Mouse (Mus musculus) CH12F3 (cell line): Measurements from ENCODE around the gene Enah.

Experiments
- in situ Hi-C: fragments of 300-500 bp; cut with MboI; formaldehyde crosslinking; loops from 2 replicates; pipeline ENCODE4 v1.14.3; 2020; ENCODE audit warnings: low sequenced_read_pairs

Enah gene

GRCm38 (mm10) chr1:182028231-182029210 lies 8.7 kb upstream of the Enah start:
- in situ Hi-C loops = no loop called here

- in situ Hi-C loops = no loop called here
Observed at GRCm38 (mm10) chr1:182027426-182027979, 7.7 kb upstream of the Enah start.

- in situ Hi-C loops = no loop called here
Observed at GRCm38 (mm10) chr1:182026821-182027220, 7.0 kb upstream of the Enah start.

- in situ Hi-C loops = no loop called here
Observed at GRCm38 (mm10) chr1:182026120-182026519, 6.3 kb upstream of the Enah start.

GRCm38 (mm10) chr1:182021691-182022299 lies 2.0 kb upstream of the Enah start:
- in situ Hi-C loops = no loop called here

GRCm38 (mm10) chr1:182020831-182021460 lies 1.2 kb upstream of the Enah start:
- in situ Hi-C loops = no loop called here

- in situ Hi-C loops = no loop called here
Observed at GRCm38 (mm10) chr1:182019266-182019925, 394 bp downstream of the Enah start.

- in situ Hi-C loops = no loop called here
Observed at GRCm38 (mm10) chr1:182018397-182019265, 1.2 kb downstream of the Enah start.

- in situ Hi-C loops = no loop called here
Observed at GRCm38 (mm10) chr1:182005831-182006230, 14.0 kb downstream of the Enah start.

- in situ Hi-C loops = no loop called here
Observed at GRCm38 (mm10) chr1:181998673-181999072, 21.1 kb downstream of the Enah start.

- in situ Hi-C loops = no loop called here
Observed at GRCm38 (mm10) chr1:181997791-181998190, 22.0 kb downstream of the Enah start.

- in situ Hi-C loops = no loop called here
Observed at GRCm38 (mm10) chr1:181993597-181993996, 26.2 kb downstream of the Enah start.

- in situ Hi-C loops = no loop called here
Observed at GRCm38 (mm10) chr1:181988367-181988766, 31.4 kb downstream of the Enah start.

- in situ Hi-C loops = no loop called here
Observed at GRCm38 (mm10) chr1:181987226-181987625, 32.6 kb downstream of the Enah start.

GRCm38 (mm10) chr1:181985880-181986279 lies 33.9 kb downstream of the Enah start:
- in situ Hi-C loops = no loop called here

- in situ Hi-C loops = no loop called here
Observed at GRCm38 (mm10) chr1:181984811-181985210, 35.0 kb downstream of the Enah start.

- in situ Hi-C loops = no loop called here
Observed at GRCm38 (mm10) chr1:181980017-181980719, 39.6 kb downstream of the Enah start.

GRCm38 (mm10) chr1:181975510-181975909 lies 44.3 kb downstream of the Enah start:
- in situ Hi-C loops = no loop called here

GRCm38 (mm10) chr1:181974897-181975296 lies 44.9 kb downstream of the Enah start:
- in situ Hi-C loops = no loop called here
